Mouse (Mus musculus) adrenal gland, adult (tissue): Measurements from ENCODE around the gene Ptprn2.

Experiments
- DNase-seq, 2 experiments: peaks; one replicate each; pipeline ENCODE4 v3.0.0; 2022 to 2023; ENCODE audit warnings: low spot score in 1 of 2; ENCODE audit not compliant: inconsistent age in 2 of 2

Gene Ptprn2

GRCm38 (mm10) chr12:117157249-117157648 is 671.7 kb downstream of the Ptprn2 start:
- DNase-seq, result no peak

- DNase-seq, result no peak
Measured at GRCm38 (mm10) chr12:117157660-117158386, 672.3 kb downstream of the Ptprn2 start.

GRCm38 (mm10) chr12:117158950-117159668 is 673.6 kb downstream of the Ptprn2 start:
- no peak for DNase-seq

GRCm38 (mm10) chr12:117159669-117160210 is 674.2 kb downstream of the Ptprn2 start:
- DNase-seq, result no peak

- peak in 1 of 2 experiments; percentile 55 for DNase-seq
Measured at GRCm38 (mm10) chr12:117160211-117160891, 674.8 kb downstream of the Ptprn2 start.

GRCm38 (mm10) chr12:117162180-117162579 is 676.7 kb downstream of the Ptprn2 start:
- no peak for DNase-seq

GRCm38 (mm10) chr12:117163789-117164188 is 678.3 kb downstream of the Ptprn2 start:
- no peak for DNase-seq

- DNase-seq, result no peak
Measured at GRCm38 (mm10) chr12:117166266-117166665, 680.7 kb downstream of the Ptprn2 start.

GRCm38 (mm10) chr12:117169670-117170069 is 684.1 kb downstream of the Ptprn2 start:
- no peak for DNase-seq

GRCm38 (mm10) chr12:117172529-117172884 is 687.0 kb downstream of the Ptprn2 start:
- no peak for DNase-seq

- no peak for DNase-seq
Measured at GRCm38 (mm10) chr12:117172885-117173529, 687.5 kb downstream of the Ptprn2 start.

GRCm38 (mm10) chr12:117174189-117174588 is 688.7 kb downstream of the Ptprn2 start:
- peak; percentile 63 to 73 for DNase-seq

- no peak for DNase-seq
Measured at GRCm38 (mm10) chr12:117175072-117175681, 689.7 kb downstream of the Ptprn2 start.

- DNase-seq, result no peak
Measured at GRCm38 (mm10) chr12:117176259-117176823, 690.8 kb downstream of the Ptprn2 start.

GRCm38 (mm10) chr12:117187167-117187566 is 701.6 kb downstream of the Ptprn2 start:
- DNase-seq, result no peak

- no peak for DNase-seq
Measured at GRCm38 (mm10) chr12:117192001-117192400, 706.5 kb downstream of the Ptprn2 start.

GRCm38 (mm10) chr12:117196721-117197425 is 711.4 kb downstream of the Ptprn2 start:
- peak; percentile 50 to 67 for DNase-seq

- no peak for DNase-seq
Measured at GRCm38 (mm10) chr12:117198093-117198492, 712.6 kb downstream of the Ptprn2 start.

- peak; percentile 92 to 96 for DNase-seq
Measured at GRCm38 (mm10) chr12:117200117-117200516, 714.6 kb downstream of the Ptprn2 start.

GRCm38 (mm10) chr12:117200590-117200989 is 715.1 kb downstream of the Ptprn2 start:
- DNase-seq, result peak; percentile 38 to 78
